Mouse (Mus musculus) left cerebral cortex, postnatal 10 days (tissue): ENCODE results near the gene AL732309.1. TPM values are rescaled to one million over a fixed set of nuclear protein-coding genes. Genes with fewer than 3 reads are reported as not detected.
"Not testable (repeated sequence)": the region's sequence is repeated elsewhere in the genome, so short reads cannot be mapped to it uniquely, and the experiment has no call there.

ENCODE experiments used
- DNase-seq, 2 experiments: peaks; one replicate each; pipeline ENCODE4 v3.0.0; 2021 to 2022; ENCODE audit warnings: low spot score in 2 of 2, mixed read lengths in 1 of 2; ENCODE audit errors: extremely low spot score in 1 of 2
- intact Hi-C: fragments of 180-260 bp; cut with DNase I; formaldehyde crosslinking; loops from one replicate; pipeline ENCODE4 v1.15.1; 2025
- total RNA-seq, 2 experiments: library from RNA; stranded (reverse); gene quantifications; 2 replicates each; pipeline ENCODE4 v1.2.3; 2021

AL732309.1 gene
- total RNA-seq, 2 experiments from 2014 or later: 2.4 TPM; not detected in 1

GRCm38 (mm10) chr2:25271827-25272511 lies 25.3 kb upstream of the AL732309.1 start, which contains the start of the genes Ssna1 and Anapc2:
Gene Ssna1 (minus strand): TSS chr2:25272438.
Gene Anapc2 (plus strand): TSS chr2:25272478.
- intact Hi-C loops: no loop called here
- peak; percentile 96 to 99 for DNase-seq

DNA sequence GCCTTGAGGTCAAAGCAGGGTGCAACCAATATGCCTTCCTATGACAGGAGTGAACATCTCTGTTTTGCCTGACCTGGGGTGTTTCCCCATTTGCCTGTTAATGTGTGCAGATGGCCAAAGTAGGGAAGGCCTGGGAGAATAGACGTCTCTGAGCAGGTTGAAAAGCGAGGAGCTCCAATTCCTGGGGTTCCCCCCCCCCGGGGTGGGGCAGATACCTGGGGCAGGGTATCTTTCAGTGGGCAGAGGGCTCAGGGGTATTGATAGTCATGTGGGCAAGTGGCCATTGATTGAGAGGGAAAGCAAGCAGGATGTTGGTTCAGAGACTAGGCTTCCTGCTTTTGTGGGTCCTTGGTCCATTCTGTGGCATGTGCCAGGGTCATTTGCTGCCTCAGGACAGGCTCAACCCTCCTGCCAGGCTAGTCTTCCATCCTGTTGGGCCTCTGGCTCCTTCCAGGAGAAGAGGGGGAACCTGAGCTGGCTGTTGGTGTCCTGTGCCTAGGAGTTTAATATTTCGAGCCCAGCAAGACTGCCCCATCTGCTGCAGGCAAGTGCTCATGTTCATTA lies 21.2 kb upstream of the AL732309.1 start:
- intact Hi-C loops: no loop called here
- DNase-seq: no peak

- intact Hi-C loops: no loop called here
- no peak for DNase-seq
Measured at GRCm38 (mm10) chr2:25267241-25267640, 20.6 kb upstream of the AL732309.1 start.

DNA sequence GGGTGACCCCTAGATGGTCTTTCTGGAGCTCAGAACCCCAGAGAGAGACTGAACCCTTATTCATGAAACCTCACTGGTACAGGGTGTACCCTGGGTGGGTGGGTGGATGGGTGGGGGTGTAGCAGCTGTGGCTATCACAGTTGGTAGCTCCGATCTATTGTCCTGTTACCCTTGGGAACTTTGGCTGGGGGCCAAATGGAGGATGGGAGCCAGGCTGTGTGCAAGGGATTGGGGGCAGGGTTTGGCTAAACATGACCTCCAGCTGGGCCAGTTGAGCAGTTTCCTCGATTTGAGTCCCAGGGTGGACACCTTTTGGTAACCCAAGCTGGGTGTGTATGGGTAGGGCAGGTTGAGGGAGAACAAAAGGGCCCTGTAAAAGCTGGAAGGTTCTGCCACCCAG lies 20.1 kb upstream of the AL732309.1 start:
- peak in 1 of 2 experiments; percentile 71 for DNase-seq
- intact Hi-C loops: no loop called here

GRCm38 (mm10) chr2:25265897-25266656 lies 19.4 kb upstream of the AL732309.1 start:
- no peak for DNase-seq
- intact Hi-C loops: no loop called here

GRCm38 (mm10) chr2:25264851-25265250 lies 18.2 kb upstream of the AL732309.1 start:
- intact Hi-C loops: no loop called here
- DNase-seq: no peak

- DNase-seq: no peak
- intact Hi-C loops: no loop called here
Measured at GRCm38 (mm10) chr2:25264286-25264660, 17.6 kb upstream of the AL732309.1 start.

DNA sequence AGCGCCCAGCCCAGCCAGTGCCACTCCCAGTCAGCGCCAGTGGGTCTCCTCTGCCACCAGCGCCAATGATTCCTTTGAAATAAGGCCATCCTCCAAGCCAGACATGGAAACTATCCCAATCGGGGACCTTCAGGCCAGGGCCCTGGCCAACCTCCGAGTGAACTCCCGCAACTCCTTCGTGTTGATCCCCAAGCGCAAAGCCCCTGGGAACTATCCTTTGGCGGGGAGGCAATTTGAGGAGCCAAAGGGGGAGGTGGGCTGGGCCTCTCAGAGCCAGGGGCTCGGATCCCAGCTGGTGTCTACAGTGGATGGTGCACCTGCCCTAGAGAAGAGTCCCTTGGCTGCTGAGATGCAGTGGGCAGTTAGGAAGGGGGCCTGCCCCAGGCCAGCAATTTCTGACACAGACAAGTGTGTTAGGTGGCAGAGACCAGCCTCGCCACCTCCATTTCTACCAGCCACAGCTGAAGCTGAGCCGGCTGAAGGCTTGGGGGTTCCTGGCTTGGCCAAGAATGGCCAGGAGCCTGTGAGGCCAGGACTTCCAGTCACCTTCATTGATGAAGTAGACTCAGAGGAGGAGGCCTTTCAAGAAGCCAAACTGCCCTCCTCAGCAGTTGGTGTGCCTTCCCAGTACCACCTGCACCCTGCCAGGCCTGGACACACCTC lies 17.1 kb upstream of the AL732309.1 start:
- intact Hi-C loops: no loop called here
- no peak for DNase-seq

- peak in 1 of 2 experiments; percentile 72 for DNase-seq
- intact Hi-C loops: no loop called here
Measured at GRCm38 (mm10) chr2:25262795-25263622, 16.3 kb upstream of the AL732309.1 start.

GRCm38 (mm10) chr2:25262291-25262767 lies 15.7 kb upstream of the AL732309.1 start, which contains the start of gene Tprn:
Gene Tprn (plus strand): TSS chr2:25262618.
- intact Hi-C loops: no loop called here

GRCm38 (mm10) chr2:25261870-25262269 lies 15.2 kb upstream of the AL732309.1 start:
- intact Hi-C loops: no loop called here
- no peak for DNase-seq

More at GRCm38 (mm10) chr2:25262291-25262767, 15.7 kb upstream of the AL732309.1 start, which contains the start of gene Tprn:
- peak; percentile 96 to 98 for DNase-seq

- intact Hi-C loops: no loop called here
- DNase-seq: no peak
Measured at GRCm38 (mm10) chr2:25258887-25259286, 12.2 kb upstream of the AL732309.1 start.

DNA sequence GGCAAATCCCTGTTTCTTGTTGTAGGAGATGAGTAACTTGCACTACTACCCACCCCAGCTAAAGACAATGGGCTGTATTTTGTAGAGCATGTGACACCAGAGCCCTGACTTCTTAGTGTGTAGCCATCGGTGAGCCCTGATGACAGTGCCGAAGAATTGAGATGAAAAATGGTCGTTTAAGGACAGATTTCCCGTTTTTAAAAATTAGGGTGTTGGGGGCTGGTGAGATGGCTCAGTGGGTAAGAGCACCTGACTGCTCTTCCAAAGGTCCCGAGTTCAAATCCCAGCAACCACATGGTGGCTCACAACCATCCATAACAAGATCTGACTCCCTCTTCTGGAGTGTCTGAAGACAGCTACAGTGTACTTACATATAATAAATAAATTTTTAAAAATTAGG lies 10.6 kb upstream of the AL732309.1 start:
- intact Hi-C loops, DNase-seq: not testable (repeated sequence)

GRCm38 (mm10) chr2:25256443-25257109 lies 9.9 kb upstream of the AL732309.1 start:
- DNase-seq: peak in 1 of 2 experiments; percentile 61
- intact Hi-C loops: not testable (repeated sequence)

DNA sequence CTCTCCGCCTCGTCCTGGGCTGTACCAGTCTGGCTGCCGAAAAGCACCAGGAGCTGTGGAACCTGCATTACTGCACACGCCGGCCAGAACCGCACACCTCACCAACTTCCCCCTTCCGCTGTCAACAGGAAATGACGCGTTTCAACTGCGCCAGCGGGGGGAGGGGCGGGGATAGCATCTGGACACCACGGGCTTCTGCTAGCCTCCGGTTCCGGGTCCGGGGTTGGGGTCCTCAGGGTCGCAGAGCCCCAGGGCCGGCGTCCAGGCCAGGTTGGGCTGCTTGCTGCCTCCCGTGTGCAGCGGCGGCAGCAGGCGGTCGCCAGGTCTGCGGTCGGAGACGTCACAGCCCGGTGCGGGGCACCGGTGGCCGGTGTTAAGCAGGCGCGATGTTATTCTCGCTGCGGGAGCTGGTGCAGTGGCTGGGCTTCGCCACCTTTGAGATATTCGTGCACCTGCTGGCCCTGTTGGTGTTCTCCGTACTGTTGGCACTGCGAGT lies 8.7 kb upstream of the AL732309.1 start, which contains the start of gene Tmem203:
Gene Tmem203 (plus strand): TSS at position 156 of the 496 bp plus-strand sequence.
- peak; percentile 80 to 91 for DNase-seq
- intact Hi-C loops: loop anchor here (2.0 kb wide), 1 partner anchor 61 kb away; no protein-coding TSS in a partner anchor

GRCm38 (mm10) chr2:25252331-25252730 lies 5.7 kb upstream of the AL732309.1 start:
- DNase-seq: no peak
- intact Hi-C loops: no loop called here

DNA sequence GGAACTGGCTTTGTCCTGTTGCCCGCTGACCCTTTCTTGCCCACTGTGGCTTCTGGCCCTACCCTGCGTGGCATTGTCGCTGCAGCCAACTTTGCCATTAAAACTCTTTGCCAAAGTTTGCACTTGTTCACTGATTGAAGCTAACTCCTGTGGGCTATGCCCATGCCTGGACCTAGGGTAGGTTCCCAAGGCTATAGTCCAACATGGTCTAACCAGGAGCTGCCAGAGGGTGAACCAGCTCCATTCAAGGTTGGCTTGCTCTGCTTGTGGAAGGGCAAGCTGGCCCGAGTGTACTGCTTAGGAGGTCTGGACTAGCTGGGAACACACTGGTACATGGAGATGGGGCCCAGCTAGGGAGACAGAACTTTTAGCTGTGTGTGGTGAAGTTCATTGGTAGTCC lies 2.5 kb downstream of the AL732309.1 start:
- no peak for DNase-seq
- intact Hi-C loops: no loop called here
